Mouse (Mus musculus) spleen, adult 2 months (tissue): Measurements from ENCODE around the gene Gm20388. TPM values are rescaled to one million over a fixed set of nuclear protein-coding genes. Genes with fewer than 3 reads are reported as not detected.

ENCODE experiments used
- DNase-seq, 2 experiments: peaks; one replicate each; pipeline versions ENCODE4 v3.0.0 to v3.0.0-alpha.2; 2012 to 2021; ENCODE audit warnings: low spot score in 2 of 2, low read depth in 1 of 2
- H3K27ac ChIP-seq: fragments of 200-500 bp; 2 replicates; pipeline ENCODE4 v1.5.1; 2012; ENCODE audit warnings: low read length, inconsistent platforms; ENCODE audit not compliant: insufficient read depth
- H3K27me3 ChIP-seq: fragments of 200-500 bp; 2 replicates; pipeline ENCODE4 v1.6.1; 2012; ENCODE audit warnings: mild to moderate bottlenecking, moderate library complexity, low read length, inconsistent platforms; ENCODE audit not compliant: control insufficient read depth, insufficient read depth
- H3K36me3 ChIP-seq: fragments of 200-500 bp; 2 replicates; pipeline ENCODE4 v1.6.1; 2012; ENCODE audit warnings: mild to moderate bottlenecking, low read length, inconsistent platforms; ENCODE audit not compliant: control insufficient read depth, insufficient read depth
- H3K4me1 ChIP-seq: fragments of 200-500 bp; 2 replicates; pipeline ENCODE4 v1.6.1; 2011; ENCODE audit warnings: inconsistent platforms; ENCODE audit not compliant: control insufficient read depth, insufficient read depth, insufficient read length
- H3K4me3 ChIP-seq: fragments of 200-500 bp; 2 replicates; pipeline ENCODE4 v1.5.1; 2011; ENCODE audit warnings: mild to moderate bottlenecking, inconsistent platforms; ENCODE audit not compliant: insufficient read depth, insufficient read length; ENCODE audit errors: extremely low read depth
- CTCF ChIP-seq: fragments of 200-500 bp; IDR thresholded peaks from 2 replicates; pipeline ENCODE4 v1.5.1; 2011; ENCODE audit warnings: mild to moderate bottlenecking, inconsistent platforms; ENCODE audit not compliant: insufficient read depth, insufficient read length, insufficient replicate concordance; ENCODE audit errors: extremely low read depth
- POLR2A ChIP-seq: fragments of 200-500 bp; IDR thresholded peaks from 2 replicates; pipeline ENCODE4 v1.6.1; 2011; ENCODE audit warnings: low read depth, low read length, inconsistent platforms
- WGBS: fragments of 180-500 bp; shearing (Covaris S2); methylation state at CpG from one replicate; pipeline ENCODE4 v1.1.7; 2018; 5-methylcytosine and 5-hydroxymethylcytosine counted together
- polyA plus RNA-seq: library from polyadenylated mRNA; depleted of rRNA; stranded (reverse); fragments of >200 nt; gene quantifications from 2 replicates; pipeline ENCODE4 v1.2.3, GENCODE M21; 2012

The Gm20388 gene
- polyA plus RNA-seq, 1 experiment: 26.1 TPM

DNA sequence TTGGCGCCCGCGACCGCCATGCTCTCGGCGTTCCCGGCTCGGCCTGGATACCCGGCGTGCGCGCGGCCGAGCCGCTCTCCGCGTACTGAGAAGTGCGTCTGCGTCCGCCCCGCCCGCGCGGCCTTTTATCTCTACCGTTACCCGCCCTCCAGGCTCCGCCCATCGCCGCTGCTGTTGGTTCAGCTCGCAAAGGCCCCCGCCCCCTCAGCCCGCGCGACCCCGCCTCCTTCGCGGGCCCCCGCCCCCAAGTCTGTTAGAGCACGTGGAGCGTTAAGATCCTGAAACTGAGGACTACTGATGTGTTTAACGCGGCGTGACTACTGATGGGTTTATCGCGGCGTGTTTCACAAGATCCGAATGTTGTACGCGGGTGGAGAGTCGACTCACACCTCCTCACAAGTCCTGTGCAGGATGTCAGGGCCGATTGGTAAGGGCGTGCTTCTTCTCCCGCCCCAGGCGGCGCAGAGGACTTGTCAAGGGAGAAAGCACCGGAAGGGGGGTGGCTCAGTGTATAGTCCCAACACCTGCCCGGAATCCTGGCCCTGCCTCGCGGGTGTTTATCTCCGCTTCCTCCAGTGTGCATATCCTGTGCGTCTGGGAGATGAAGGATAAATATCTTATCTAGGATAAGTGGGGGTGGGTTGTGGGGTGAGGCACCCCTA, 1997.1 kb downstream of the Gm20388 start, which contains the start of gene Slc7a5:
Slc7a5 (minus strand) TSS at position 108 of the 662 bp plus-strand sequence.
- TF ChIP-seq CTCF (no peak), POLR2A (peak; percentile 93)
- H3K4me1 ChIP-seq: peaks cover 4% of the 10 kb centered on the region; the same call in 1 of the 2 replicates
- 2% methylated on average over 49 of the region's 61 CpGs for WGBS
- H3K27ac ChIP-seq: 0 out of 2 replicates have a peak within 1 kb of the TSS, but pooled peaks have one; percentile 10
- H3K36me3 ChIP-seq: no peaks in the 10 kb centered on the region
- DNase-seq: peak; percentile 92 to 95
- H3K4me3 ChIP-seq: peak within 1 kb of the TSS; percentile 85
- H3K27me3 ChIP-seq: no peaks in the 10 kb centered on the region

DNA sequence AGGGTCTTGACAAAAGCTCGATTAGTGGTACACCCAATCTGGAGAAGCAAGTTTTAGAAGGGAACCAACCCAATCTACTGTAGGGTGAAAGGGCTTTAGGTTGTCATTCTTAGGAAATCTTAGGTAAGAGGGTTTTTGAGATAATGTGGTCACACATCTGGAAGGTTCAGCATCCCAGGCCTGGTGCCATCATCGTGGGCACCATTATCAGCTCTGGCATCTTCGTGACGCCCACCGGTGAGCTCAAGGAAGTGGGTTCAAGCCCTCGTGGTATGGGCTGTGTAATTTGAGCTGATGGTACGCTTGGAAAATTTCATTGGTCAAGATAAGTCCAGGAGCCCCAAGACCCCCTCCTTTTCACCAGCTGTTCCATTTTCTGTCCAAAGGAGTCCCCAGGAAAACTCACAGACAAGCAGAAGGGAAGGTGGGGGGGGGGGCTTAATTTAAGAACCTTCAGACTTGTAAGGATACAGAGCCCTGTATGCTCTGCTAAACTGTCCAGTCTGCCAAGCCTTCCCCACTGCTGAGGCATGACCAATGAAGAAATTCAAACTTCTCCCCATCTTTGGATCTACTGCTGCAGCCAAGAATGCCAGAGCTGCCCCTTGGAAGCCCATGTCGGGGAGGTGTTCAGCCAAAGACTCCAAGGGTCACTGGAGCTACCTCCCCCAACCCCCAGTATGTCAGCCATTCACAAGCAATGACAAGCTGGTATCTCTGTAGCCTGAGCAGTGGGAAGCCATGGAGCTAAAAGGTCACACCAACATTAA, 1997.9 kb downstream of the Gm20388 start:
- 27% methylated on average over 8 of the region's 8 CpGs for WGBS
- no peak overlapping the region for H3K27ac ChIP-seq
- no peaks in the 10 kb centered on the region for H3K36me3 ChIP-seq
- no peak for DNase-seq
- H3K4me3 ChIP-seq: no peak overlapping the region
- TF ChIP-seq POLR2A (no peak), CTCF (no peak)
- H3K4me1 ChIP-seq: peaks cover 4% of the 10 kb centered on the region; the same call in 1 of the 2 replicates
- H3K27me3 ChIP-seq: no peaks in the 10 kb centered on the region

DNA sequence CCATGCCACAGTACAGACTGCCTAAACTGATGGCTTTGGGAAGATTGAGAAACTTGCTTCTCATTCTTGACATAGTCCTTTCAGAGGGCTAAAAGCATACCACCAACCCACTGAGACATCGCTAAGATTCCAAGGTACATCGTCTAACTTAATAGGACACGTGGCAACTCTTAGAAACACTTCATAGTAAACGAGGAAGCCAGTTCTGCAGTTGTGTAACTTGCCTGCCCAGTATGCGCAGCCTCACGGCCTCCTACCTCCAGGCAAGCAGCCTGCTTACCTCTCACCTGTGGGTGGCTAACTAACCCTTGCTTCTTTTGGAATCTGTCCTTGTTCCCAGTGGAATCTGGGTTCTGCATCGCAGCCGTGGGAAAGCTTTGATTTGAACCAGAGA, 1998.5 kb downstream of the Gm20388 start:
- TF ChIP-seq CTCF (no peak), POLR2A (no peak)
- Histone ChIP-seq H3K36me3 (no peaks in the 10 kb centered on the region), H3K27ac (no peak overlapping the region), H3K4me1 (peaks cover 4% of the 10 kb centered on the region; the same call in 1 of the 2 replicates), H3K27me3 (no peaks in the 10 kb centered on the region), H3K4me3 (no peak overlapping the region)
- DNase-seq: no peak
- 63% methylated on average over 8 of the region's 8 CpGs for WGBS

DNA sequence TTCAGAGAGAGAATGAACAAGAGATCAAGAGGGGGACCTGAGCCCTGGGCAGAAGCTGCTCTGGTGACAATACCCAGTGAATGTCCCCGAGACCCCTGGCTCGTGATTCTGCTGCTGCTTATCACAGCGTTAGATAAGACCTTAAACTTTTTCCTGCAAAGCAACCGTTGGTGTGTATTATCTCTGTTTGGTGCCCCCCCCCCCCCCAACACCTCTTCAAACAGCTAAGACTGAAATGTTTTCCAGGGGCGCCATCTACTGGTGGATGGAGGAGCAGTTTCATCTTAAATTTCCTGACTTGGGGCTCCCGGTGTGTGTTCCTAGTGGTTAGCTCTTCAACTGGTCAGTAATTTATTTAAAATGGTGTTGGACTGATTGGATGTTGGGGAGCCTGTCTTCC, 1999.0 kb downstream of the Gm20388 start:
- Histone ChIP-seq H3K27ac (no peak overlapping the region), H3K36me3 (no peaks in the 10 kb centered on the region), H3K4me1 (peaks cover 4% of the 10 kb centered on the region; the same call in 1 of the 2 replicates), H3K27me3 (no peaks in the 10 kb centered on the region), H3K4me3 (no peak overlapping the region)
- 4% methylated on average over 6 of the region's 6 CpGs for WGBS
- DNase-seq: peak; percentile 66 to 75
- TF ChIP-seq CTCF (peak; percentile 43; the same call in 1 of the 2 replicates), POLR2A (no peak)

DNA sequence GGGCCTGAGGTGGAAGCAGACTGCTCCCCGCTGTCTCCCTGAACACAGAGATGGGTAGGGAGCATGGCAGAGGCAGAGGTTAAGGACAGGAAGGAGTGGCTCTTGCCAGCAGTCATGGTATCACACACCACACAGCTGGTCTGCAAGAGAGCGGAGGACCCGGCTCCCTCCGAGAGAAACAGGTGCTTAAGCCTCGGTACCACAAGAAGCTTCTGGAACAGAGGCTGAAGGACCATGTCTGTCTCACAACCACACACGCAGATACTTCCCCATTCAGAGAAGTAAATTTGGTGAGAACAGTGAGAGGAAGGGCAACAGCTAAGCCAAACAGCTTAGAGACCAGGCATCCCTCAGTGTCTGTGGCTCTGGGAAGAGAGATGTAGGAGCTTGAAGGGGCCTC, 2000.8 kb downstream of the Gm20388 start:
- H3K4me1 ChIP-seq: peaks cover 4% of the 10 kb centered on the region; the same call in 1 of the 2 replicates
- H3K27ac ChIP-seq: no peak overlapping the region
- no peak for TF ChIP-seq CTCF
- no peak for TF ChIP-seq POLR2A
- no peaks in the 10 kb centered on the region for H3K27me3 ChIP-seq
- H3K36me3 ChIP-seq: no peaks in the 10 kb centered on the region
- H3K4me3 ChIP-seq: no peak overlapping the region
- WGBS: 50% methylated on average over 6 of the region's 6 CpGs
- no peak for DNase-seq

DNA sequence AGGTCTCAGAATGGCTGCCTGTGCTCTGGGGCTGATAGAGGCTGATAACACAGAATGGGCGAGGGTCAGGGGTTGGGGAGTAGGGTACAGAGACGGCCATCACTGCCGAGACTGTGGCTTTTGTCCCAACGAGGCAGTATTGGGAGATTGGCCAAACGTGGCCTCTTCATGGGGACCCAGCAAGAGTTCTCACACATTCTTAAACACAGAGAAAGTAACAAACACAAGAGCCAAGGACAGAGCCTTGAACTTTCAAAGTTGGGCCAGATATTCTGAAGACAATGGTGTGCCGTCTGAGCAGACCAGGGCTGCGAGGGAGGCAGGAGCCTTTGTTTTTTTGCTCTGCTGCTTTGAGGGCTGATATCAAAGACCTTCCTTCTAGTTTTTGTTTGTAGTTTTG, 2001.3 kb downstream of the Gm20388 start:
- peaks cover 4% of the 10 kb centered on the region; the same call in 1 of the 2 replicates for H3K4me1 ChIP-seq
- TF ChIP-seq POLR2A (no peak), CTCF (no peak)
- 82% methylated on average over 7 of the region's 7 CpGs for WGBS

More for the DNA sequence above, 2001.3 kb downstream of the Gm20388 start:
- no peak overlapping the region for H3K27ac ChIP-seq
- H3K4me3 ChIP-seq: no peak overlapping the region
- no peaks in the 10 kb centered on the region for H3K36me3 ChIP-seq
- no peaks in the 10 kb centered on the region for H3K27me3 ChIP-seq
- no peak for DNase-seq
